Mouse (Mus musculus) hindbrain, postnatal 0 days (tissue): ENCODE data around the gene Sla2. TPM values are rescaled to one million over a fixed set of nuclear protein-coding genes. Genes with fewer than 3 reads are reported as not detected.
"Not testable (repeated sequence)": the region's sequence is repeated elsewhere in the genome, so short reads cannot be mapped to it uniquely, and the experiment has no call there.

Experiments used
- ATAC-seq: fragments of 200-750 bp; cut with Nextera tagmentation; 2 replicates; pipeline ENCODE4 v1.8.0; 2017; ENCODE audit warnings: mild to moderate bottlenecking, moderate TSS enrichment, moderate library complexity
- DNase-seq: peaks from one replicate; pipeline ENCODE4 v3.0.0-alpha.2; 2015; ENCODE audit warnings: low spot score
- H3K27ac ChIP-seq: fragments of 300-500 bp; sonication (generic); 2 replicates; pipeline ENCODE4 v1.5.1; 2014; ENCODE audit warnings: mild to moderate bottlenecking
- H3K27me3 ChIP-seq: fragments of 300-500 bp; sonication (generic); 2 replicates; pipeline ENCODE4 v1.6.1; 2014; ENCODE audit warnings: low read length, mixed read lengths; ENCODE audit not compliant: insufficient read depth
- H3K36me3 ChIP-seq: fragments of 300-500 bp; sonication (generic); 2 replicates; pipeline ENCODE4 v1.6.1; 2014; ENCODE audit warnings: low read length, mixed read lengths; ENCODE audit not compliant: insufficient read depth
- H3K4me1 ChIP-seq: fragments of 300-500 bp; sonication (generic); 2 replicates; pipeline ENCODE4 v1.6.1; 2014; ENCODE audit warnings: antibody characterized with exemption, low read length, mixed read lengths; ENCODE audit not compliant: insufficient read depth
- H3K4me2 ChIP-seq: fragments of 300-500 bp; sonication (generic); 2 replicates; pipeline ENCODE4 v1.6.1; 2014; ENCODE audit warnings: low read depth, mild to moderate bottlenecking, low read length, moderate library complexity, mixed read lengths
- H3K4me3 ChIP-seq: fragments of 300-500 bp; sonication (generic); 2 replicates; pipeline ENCODE4 v1.5.1; 2014; ENCODE audit warnings: low read length
- H3K9ac ChIP-seq: fragments of 300-500 bp; sonication (generic); replicated peaks from 2 replicates; pipeline ENCODE4 v1.6.1; 2014; ENCODE audit warnings: mild to moderate bottlenecking, low read length, moderate library complexity, mixed read lengths
- H3K9me3 ChIP-seq: fragments of 300-500 bp; sonication (generic); 2 replicates; pipeline ENCODE4 v1.6.1; 2016; ENCODE audit warnings: low read length, mixed read lengths
- CTCF ChIP-seq: IDR thresholded peaks from 2 replicates; pipeline ENCODE4 v1.5.1; 2016; ENCODE audit warnings: antibody characterized with exemption, control low read depth, low read depth
- WGBS: fragments of 180-500 bp; shearing (Covaris S2); extraction: QIAGEN DNeasy Blood & Tissue Kit; methylation state at CpG from one replicate; pipeline ENCODE4 v1.1.7; 2014; 5-methylcytosine and 5-hydroxymethylcytosine counted together
- polyA plus RNA-seq: library from polyadenylated mRNA; unstranded; fragments of >200 nt; fragmentation: Nextera tagmentation; extraction: Ambion mirVana; gene quantifications from 2 replicates; pipeline ENCODE4 v1.2.1, GENCODE M21; 2015
- total RNA-seq: library from RNA; depleted of rRNA; stranded (reverse); fragments of >200 nt; gene quantifications from 2 replicates; pipeline ENCODE4 v1.2.3, GENCODE M21; 2014

Sla2 gene
- total and polyA plus RNA-seq, 2 experiments from 2014 or later, result 0.13 TPM; not detected in 1

DNA sequence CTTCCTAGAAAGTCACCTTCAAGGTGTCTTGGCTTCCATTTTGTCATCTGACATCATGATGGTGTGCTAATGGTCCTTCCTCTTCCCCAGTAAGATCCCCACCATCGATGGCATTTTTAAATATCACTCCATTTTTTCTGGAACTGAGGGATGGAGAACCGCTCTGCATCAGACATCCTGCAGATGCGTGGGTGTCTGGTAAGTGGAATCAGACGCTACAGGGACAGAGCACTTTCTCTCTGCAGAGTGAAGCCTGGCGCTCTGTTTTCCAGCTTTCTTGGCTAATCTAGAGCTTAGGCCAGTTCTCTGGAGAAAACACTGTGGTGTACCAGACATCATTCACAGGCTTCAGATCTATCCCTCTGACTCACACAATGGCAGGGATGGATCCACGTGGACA is 40.7 kb upstream of the Sla2 start:
- WGBS, result 92% methylated on average over 6 of the region's 6 CpGs
- no peak overlapping the region for H3K27ac ChIP-seq
- no peak for ATAC-seq
- no peak overlapping the region for H3K9ac ChIP-seq
- H3K4me2 ChIP-seq, result no peak overlapping the region
- no peaks in the 10 kb centered on the region for H3K9me3 ChIP-seq
- TF ChIP-seq CTCF, result no peak
- H3K36me3 ChIP-seq, result peaks cover 22% of the 10 kb centered on the region
- no peak for DNase-seq
- H3K27me3 ChIP-seq, result no peaks in the 10 kb centered on the region
- H3K4me1 ChIP-seq, result no peaks in the 10 kb centered on the region
- H3K4me3 ChIP-seq, result no peak overlapping the region

GRCm38 (mm10) chr2:156925611-156926010 is 38.6 kb upstream of the Sla2 start:
- H3K9me3 ChIP-seq, ATAC-seq, H3K9ac ChIP-seq, H3K4me2 ChIP-seq, H3K27me3 ChIP-seq, DNase-seq, H3K4me1 ChIP-seq, H3K4me3 ChIP-seq, H3K27ac ChIP-seq: not testable (repeated sequence)
- peaks cover 19% of the 10 kb centered on the region for H3K36me3 ChIP-seq
- WGBS, result 72% methylated on average over 3 of the region's 3 CpGs

DNA sequence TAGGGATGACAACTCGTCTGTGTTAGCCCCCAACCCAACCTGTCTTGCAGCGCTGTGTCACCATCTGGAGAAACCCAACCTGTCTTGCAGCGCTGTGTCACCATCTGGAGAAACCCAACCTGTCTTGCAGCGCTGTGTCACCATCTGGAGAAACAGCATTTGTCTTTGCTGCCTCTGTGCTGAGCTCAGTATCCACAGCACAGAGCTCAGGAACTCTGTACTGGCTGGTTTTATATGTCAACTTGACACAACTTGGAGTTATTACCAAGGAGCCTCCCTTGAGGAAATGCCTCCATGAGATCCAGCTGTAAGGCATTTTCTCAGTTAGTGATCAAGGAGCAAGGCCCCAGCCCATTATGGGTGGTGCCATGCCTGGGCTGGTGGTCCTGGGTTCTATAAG is 38.1 kb upstream of the Sla2 start:
- 0 out of 2 replicates have a peak, but pooled peaks have one; percentile 24 for ATAC-seq
- H3K4me1 ChIP-seq, H3K9ac ChIP-seq, H3K4me3 ChIP-seq, DNase-seq, H3K27ac ChIP-seq, H3K27me3 ChIP-seq, H3K9me3 ChIP-seq, H3K4me2 ChIP-seq: not testable (repeated sequence)
- peaks cover 14% of the 10 kb centered on the region for H3K36me3 ChIP-seq
- WGBS, result 66% methylated on average over 4 of the region's 4 CpGs

- no peak overlapping the region for H3K4me2 ChIP-seq
- H3K27ac ChIP-seq, result no peak overlapping the region
- no peak for TF ChIP-seq CTCF
- H3K4me3 ChIP-seq, result no peak overlapping the region
- H3K9me3 ChIP-seq, result no peaks in the 10 kb centered on the region
- ATAC-seq, result no peak
- DNase-seq, result no peak
- peaks cover 14% of the 10 kb centered on the region for H3K36me3 ChIP-seq
- H3K27me3 ChIP-seq, result no peaks in the 10 kb centered on the region
- no peak overlapping the region for H3K9ac ChIP-seq
- H3K4me1 ChIP-seq, result no peaks in the 10 kb centered on the region
- 71% methylated on average over 3 of the region's 3 CpGs for WGBS
Measured at GRCm38 (mm10) chr2:156924210-156924898, 37.4 kb upstream of the Sla2 start.

DNA sequence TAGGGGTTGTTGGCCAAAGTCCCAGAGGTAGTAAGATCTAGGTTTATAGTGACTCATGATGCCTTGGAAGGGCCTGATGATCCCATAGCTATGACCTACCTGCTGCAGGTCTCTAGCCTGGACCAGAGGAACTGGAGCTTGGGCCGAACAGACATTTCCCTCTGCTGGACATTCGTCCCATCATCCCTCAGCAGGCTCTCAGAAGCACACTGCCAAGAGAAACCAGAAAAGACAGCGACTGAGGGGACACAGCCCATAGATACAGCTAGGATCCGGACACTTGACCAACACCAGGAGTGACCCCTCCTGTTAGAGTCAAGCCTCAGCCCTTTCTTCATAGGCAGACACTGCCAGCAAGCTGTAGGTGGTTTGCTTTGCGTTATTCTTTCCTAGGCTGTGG is 36.1 kb upstream of the Sla2 start:
- no peak overlapping the region for H3K27ac ChIP-seq
- DNase-seq, result no peak
- 80% methylated on average over 5 of the region's 5 CpGs for WGBS

GRCm38 (mm10) chr2:156919796-156920195 is 32.8 kb upstream of the Sla2 start:
- DNase-seq, result no peak
- no peak for ATAC-seq
- 67% methylated on average over 2 of the region's 2 CpGs for WGBS
- Histone ChIP-seq H3K36me3 (no peaks in the 10 kb centered on the region), H3K27ac (no peak overlapping the region), H3K27me3 (no peaks in the 10 kb centered on the region), H3K4me1 (no peaks in the 10 kb centered on the region), H3K9me3 (no peaks in the 10 kb centered on the region), H3K4me2 (no peak overlapping the region), H3K9ac (no peak overlapping the region), H3K4me3 (no peak overlapping the region)
- no peak for TF ChIP-seq CTCF

More for the DNA sequence above, 36.1 kb upstream of the Sla2 start:
- no peak for ATAC-seq
- H3K9ac ChIP-seq, result no peak overlapping the region
- no peaks in the 10 kb centered on the region for H3K9me3 ChIP-seq
- H3K4me3 ChIP-seq, result no peak overlapping the region
- 0 out of 2 replicates have a peak, but pooled peaks cover 8% of the 10 kb centered on the region for H3K36me3 ChIP-seq
- H3K27me3 ChIP-seq, result no peaks in the 10 kb centered on the region
- H3K4me1 ChIP-seq, result no peaks in the 10 kb centered on the region
- no peak overlapping the region for H3K4me2 ChIP-seq
- TF ChIP-seq CTCF, result no peak

DNA sequence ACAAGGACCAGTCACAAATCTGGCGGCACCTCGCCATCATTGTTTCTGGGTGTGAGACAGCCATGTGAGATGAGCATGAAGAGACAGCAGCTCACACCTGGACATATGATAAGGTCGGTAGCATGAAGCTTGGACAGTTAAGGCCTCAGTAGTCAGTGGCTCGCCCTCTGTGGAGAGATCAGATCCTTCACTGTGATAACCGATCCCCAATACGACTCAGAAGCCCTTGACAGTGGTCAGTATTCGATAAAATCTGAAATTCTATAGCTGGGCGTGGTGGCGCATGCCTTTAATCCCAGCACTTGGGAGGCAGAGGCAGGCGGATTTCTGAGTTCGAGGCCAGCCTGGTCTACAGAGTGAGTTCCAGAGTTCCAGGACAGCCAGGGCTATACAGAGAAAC is 32.2 kb upstream of the Sla2 start:
- not testable (repeated sequence) for H3K9ac ChIP-seq, H3K27ac ChIP-seq, H3K4me3 ChIP-seq, H3K27me3 ChIP-seq, H3K9me3 ChIP-seq, H3K36me3 ChIP-seq, ATAC-seq, H3K4me1 ChIP-seq, DNase-seq, H3K4me2 ChIP-seq
- 93% methylated on average over 11 of the region's 11 CpGs for WGBS
